ENCODE assay signal across 11 mouse cellular contexts in the genomic region with DNA sequence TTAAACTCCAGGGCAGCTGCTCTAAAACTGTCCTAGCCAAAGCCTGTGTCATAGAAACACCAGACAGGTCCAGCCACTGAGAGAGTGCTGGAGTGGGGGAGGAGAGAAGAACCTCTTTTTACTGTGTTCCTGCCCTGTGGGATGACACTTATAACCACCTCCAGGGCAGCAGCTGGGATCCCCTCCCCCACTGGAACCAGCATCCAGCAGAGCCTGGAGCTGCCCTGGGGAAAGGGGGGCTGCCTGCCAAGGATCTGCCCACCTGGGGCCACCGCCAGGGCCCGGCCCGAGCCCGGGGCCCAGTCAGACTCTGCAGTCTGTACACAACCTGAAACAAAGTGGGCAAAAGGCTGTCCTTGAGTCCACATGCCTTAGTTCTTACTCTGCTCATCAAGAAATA. TPM values are rescaled to one million over a fixed set of nuclear protein-coding genes. Genes with fewer than 3 reads are reported as not detected.
DNase-seq lines count a peak whose midpoint lies in the region; ATAC-seq and TF ChIP-seq lines count a peak whose summit lies in the region.
"Had no signal": no experiment of that assay in that cellular context is flagged by ENCODE, and none has a peak within 500 bp of the region (broad histone marks: within the 10 kb centered on the region; RNA-seq: fewer than 3 reads in every experiment).

No protein-coding gene starts in this region.

- H3K36me3 ChIP-seq in neural tube, embryonic 13.5 days, result no peaks in the 10 kb centered on the region
- no peaks in the 10 kb centered on the region for H3K36me3 ChIP-seq in neural tube, embryonic 15.5 days
- no peaks in the 10 kb centered on the region for H3K36me3 ChIP-seq in myocyte (ENCODE audit: control insufficient read depth, insufficient read depth)

- no peaks in the 10 kb centered on the region for H3K9me3 ChIP-seq in neural tube, embryonic 13.5 days
- no peaks in the 10 kb centered on the region for H3K9me3 ChIP-seq in neural tube, embryonic 15.5 days (replicated peaks)

- H3K27me3 ChIP-seq in neural tube, embryonic 13.5 days, result no peaks in the 10 kb centered on the region
- H3K27me3 ChIP-seq in neural tube, embryonic 15.5 days (replicated peaks), result no peaks in the 10 kb centered on the region
- no peaks in the 10 kb centered on the region for H3K27me3 ChIP-seq in myocyte (ENCODE audit: control insufficient read depth, insufficient read depth, insufficient read length)

- 38% methylated on average over 4 of the region's 4 CpGs for WGBS in neural tube, embryonic 13.5 days
- WGBS in neural tube, embryonic 15.5 days, result 25% methylated on average over 4 of the region's 4 CpGs

- no peak for ATAC-seq in neural tube, embryonic 13.5 days (ENCODE audit: low read depth)
- no peak for ATAC-seq in neural tube, embryonic 15.5 days (ENCODE audit: low FRiP score)

- no peaks in the 10 kb centered on the region for H3K79me2 ChIP-seq in myocyte (ENCODE audit: control insufficient read depth, insufficient read depth)

- no peak overlapping the region for H3K4me2 ChIP-seq in neural tube, embryonic 13.5 days
- H3K4me2 ChIP-seq in neural tube, embryonic 15.5 days, result no peak overlapping the region
- H3K4me2 ChIP-seq in myocyte (ENCODE audit: low read depth), result peak overlapping the region; percentile 1
- H3K4me2 ChIP-seq: lung, embryonic 14.5 days had no signal

- no peak overlapping the region for H3K27ac ChIP-seq in neural tube, embryonic 13.5 days (replicated peaks)
- no peak overlapping the region for H3K27ac ChIP-seq in neural tube, embryonic 15.5 days (replicated peaks)

- H3K4me3 ChIP-seq in neural tube, embryonic 13.5 days, result no peak overlapping the region
- H3K4me3 ChIP-seq in neural tube, embryonic 15.5 days (replicated peaks), result no peak overlapping the region
- no peak overlapping the region for H3K4me3 ChIP-seq in myocyte
- H3K4me3 ChIP-seq: erythroblast, embryonic 14.5 days had no signal

- peaks cover 14% of the 10 kb centered on the region for H3K4me1 ChIP-seq in neural tube, embryonic 13.5 days (replicated peaks)
- peaks cover 8% of the 10 kb centered on the region for H3K4me1 ChIP-seq in neural tube, embryonic 15.5 days

- peak; percentile 32 to 69 for DNase-seq in adrenal gland, adult (ENCODE audit: inconsistent age in 2 of 2, low spot score in 1 of 2)
- DNase-seq in adrenal gland, postnatal 4 days (ENCODE audit: low spot score in 2 of 2), result no peak
- DNase-seq in cerebellum, adult 9-11 months, result peak; percentile 53
- DNase-seq in spleen, postnatal 10 days (ENCODE audit: low spot score in 2 of 2), result no peak
- no peak for DNase-seq in kidney, adult 9 months
- DNase-seq: lung, embryonic 14.5 days had no signal

- H3K9ac ChIP-seq in neural tube, embryonic 13.5 days, result 0 out of 2 replicates have a peak overlapping the region, but pooled peaks have one; percentile 23
- no peak overlapping the region for H3K9ac ChIP-seq in neural tube, embryonic 15.5 days (replicated peaks)
- H3K9ac ChIP-seq: lung, embryonic 14.5 days had no signal

- TF ChIP-seq POLR2A in myocyte (IDR thresholded peaks at IDR 0.05; ENCODE audit: insufficient read length, low read depth), result no peak

- H3ac ChIP-seq in myocyte (ENCODE audit: control insufficient read depth, insufficient read length), result no peak overlapping the region

TF ChIP-seq in myocyte, 11 proteins besides CTCF, POLR2A, EP300 and RAD21:
- TF ChIP-seq MYOD1 (IDR thresholded peaks at IDR 0.05; ENCODE audit: control insufficient read depth in 1 of 3, insufficient read length in 2 of 3, low read depth in 2 of 3) (peak in 1 of 3 experiments; percentile 42), TCF12 (IDR thresholded peaks at IDR 0.05; ENCODE audit: insufficient read depth, poor library complexity, severe bottlenecking) (no peak)
TF ChIP-seq in myocyte: peak in this region for 1.

RNA-seq across cellular contexts. Expression of gene Cct8l1, which starts 11.1 kb away (rescaled TPM):
- total RNA-seq in adrenal gland, postnatal 4 days (2021), result not detected
- polyA plus RNA-seq in neural tube, embryonic 13.5 days (2015; fragmentation: Nextera tagmentation; extraction: Ambion mirVana), result 0.20 and 0.29 TPM in 2 replicates
- polyA plus RNA-seq in neural tube, embryonic 15.5 days (2015; fragmentation: Nextera tagmentation; extraction: Ambion mirVana), result 0.11 and 0.22 TPM in 2 replicates
- polyA plus RNA-seq in myocyte (2012; fragmentation: generic; extraction: Trizol), result not detected
- polyA plus RNA-seq: erythroblast, embryonic 14.5 days; kidney, embryonic 14.5 days; lung, embryonic 14.5 days had no signal

RNA-seq across cellular contexts. Expression of gene Kmt2c, which starts 28.3 kb away (rescaled TPM):
- 10 to 100 TPM; 57.3 to 64.1 TPM for total RNA-seq in adrenal gland, postnatal 4 days (2021)
- 16.8 and 19.7 TPM in 2 replicates for polyA plus RNA-seq in neural tube, embryonic 13.5 days (2015; fragmentation: Nextera tagmentation; extraction: Ambion mirVana)
- 13.9 and 14.0 TPM in 2 replicates for polyA plus RNA-seq in neural tube, embryonic 15.5 days (2015; fragmentation: Nextera tagmentation; extraction: Ambion mirVana)
- 4.1 TPM for polyA plus RNA-seq in myocyte (2012; fragmentation: generic; extraction: Trizol)

Comparison
In these comparisons a context has a peak if more than half of its experiments do, and no peak if none do; other contexts are left out.
1. DNase-seq: peak in adrenal gland, adult (2 of 2) and cerebellum, adult 9-11 months (single experiment); none in adrenal gland, postnatal 4 days (0 of 2), spleen, postnatal 10 days (0 of 2) and kidney, adult 9 months (single experiment).